Mouse (Mus musculus): Measurements from ENCODE around the gene Ccdc114.
A peak's percentile ranks its signal among the peaks of the same experiment; 100 is the strongest.
"Not testable (repeated sequence)": the region's sequence is repeated elsewhere in the genome, so short reads cannot be mapped to it uniquely, and the experiment has no call there.

The Ccdc114 gene

DNA sequence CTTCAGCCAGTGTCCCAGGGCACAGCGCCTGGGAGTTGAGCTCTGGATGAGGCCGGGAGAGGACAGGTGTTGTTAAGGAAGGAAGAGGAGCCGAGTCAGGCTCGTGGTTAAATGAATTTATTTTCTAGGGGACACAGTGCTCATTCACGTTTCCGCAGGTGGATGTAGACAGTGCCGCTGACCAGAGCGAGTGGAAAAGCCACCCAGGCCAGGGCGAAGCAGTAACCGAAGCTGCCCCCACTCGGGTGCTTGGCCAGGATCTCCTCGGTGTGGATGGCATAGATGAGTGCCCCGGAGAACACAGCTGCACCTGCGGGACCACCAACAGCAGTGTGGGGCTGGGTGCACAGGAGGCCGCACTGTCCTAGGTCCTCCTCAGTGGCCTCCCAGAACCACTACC is 5.9 kb upstream of the Ccdc114 start:
- DNase-seq (ENCODE audit: low read depth in 2 of 2, low spot score in 2 of 2) = no peak

DNA sequence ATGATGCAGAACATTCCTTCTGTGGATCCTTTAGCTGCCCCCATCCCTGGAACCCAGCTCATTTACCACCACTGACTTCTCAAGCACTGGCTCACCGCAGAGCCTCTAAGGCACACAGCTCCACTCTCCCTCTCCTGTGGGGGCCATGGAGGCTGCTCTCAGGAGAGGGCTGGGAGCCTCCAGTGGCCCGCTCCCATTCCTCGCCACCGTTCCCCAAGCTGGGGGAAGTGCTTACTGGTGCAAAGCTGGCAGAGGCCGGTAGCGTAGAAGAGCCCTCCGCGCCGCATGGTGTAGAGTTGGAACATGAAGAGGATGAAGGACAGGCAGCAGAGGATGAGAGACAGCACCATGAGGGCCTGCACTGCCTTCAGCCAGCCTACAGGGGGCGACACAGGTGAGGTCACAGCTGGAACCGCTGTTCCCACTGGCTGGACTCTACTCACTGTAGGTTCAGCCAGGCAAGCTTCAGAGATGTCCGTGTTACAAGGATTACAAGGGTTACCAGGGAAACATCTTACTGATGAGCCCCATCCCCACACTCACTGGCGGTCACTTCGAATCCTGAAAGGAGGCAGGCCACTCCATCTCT is 4.7 kb upstream of the Ccdc114 start:
- peak in 1 of 2 experiments; percentile 47 for DNase-seq (ENCODE audit: low read depth in 2 of 2, low spot score in 2 of 2)

DNA sequence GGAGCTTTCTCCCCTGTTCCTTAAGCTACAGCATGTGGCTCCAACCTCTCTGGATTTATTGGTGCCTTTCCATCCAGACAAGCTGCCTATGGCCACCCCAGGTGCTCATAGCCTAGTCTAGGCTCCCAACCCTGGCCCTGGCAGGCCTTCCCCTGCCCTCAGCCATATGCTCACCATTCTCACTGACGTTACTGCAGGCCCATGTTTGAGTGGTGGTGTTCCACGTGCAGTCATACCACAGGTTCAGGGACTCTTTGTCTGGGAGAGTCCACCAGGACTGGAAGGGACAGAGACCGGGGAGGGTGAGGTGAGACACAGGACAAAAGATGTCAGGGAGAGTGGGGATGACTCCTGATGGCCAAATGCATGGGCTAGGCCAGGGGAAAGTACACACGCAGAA is 4.1 kb upstream of the Ccdc114 start:
- DNase-seq (ENCODE audit: low read depth in 2 of 2, low spot score in 2 of 2) = no peak

DNA sequence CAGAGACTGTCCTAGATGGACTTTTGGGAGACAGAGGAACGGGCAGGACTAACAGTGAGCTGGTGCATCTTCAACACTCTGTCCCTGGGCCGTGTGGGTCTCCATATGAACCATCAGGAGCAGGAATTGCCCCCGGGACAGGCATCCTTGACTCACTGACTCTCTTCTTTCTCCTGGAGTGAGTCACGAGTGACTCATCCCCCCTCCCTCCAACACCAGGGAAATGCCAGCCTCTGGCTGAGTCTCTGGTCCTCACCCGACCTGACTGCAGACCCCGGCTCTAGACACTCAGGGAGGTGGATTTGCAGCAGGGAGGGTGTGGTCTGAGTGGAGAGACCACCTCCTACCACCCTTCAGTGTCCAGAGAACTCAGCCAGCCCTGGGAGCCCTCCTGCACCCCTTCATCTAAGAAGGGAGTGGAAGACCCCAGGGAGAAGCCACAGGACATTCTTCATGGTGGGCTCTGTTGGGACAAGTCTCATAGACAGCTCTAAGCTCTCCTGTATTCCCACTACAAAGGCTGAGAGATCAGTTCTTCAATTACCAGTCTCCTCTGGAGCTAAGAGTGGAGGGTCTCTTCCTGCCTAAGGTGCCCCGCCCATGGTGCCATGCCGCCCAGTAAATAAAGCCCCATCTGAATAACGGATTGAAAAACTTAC is 3.2 kb upstream of the Ccdc114 start:
- no peak for DNase-seq (ENCODE audit: low read depth in 2 of 2, low spot score in 2 of 2)

DNA sequence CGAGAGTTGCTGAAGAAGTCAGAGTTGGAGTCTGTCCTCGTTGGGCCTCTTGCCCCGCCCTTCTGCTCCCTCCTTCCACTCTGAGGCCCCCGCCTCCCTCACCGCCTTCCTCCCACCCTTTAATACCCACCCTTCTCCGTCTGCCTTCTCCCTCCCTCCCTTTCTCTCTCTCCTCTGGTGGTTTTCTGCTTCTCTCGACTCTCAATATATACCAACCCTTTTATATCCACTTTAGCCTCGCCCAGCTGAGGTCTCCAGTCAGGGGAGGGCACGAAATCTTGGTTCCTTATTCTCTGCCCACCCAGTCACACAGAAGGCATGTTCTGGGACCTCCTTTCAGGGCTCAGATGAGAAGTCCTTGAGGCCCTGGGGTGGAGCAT is 2.6 kb upstream of the Ccdc114 start, which contains the start of gene Emp3:
Gene Emp3, minus strand, starts transcription at position 163 of the 380 bp plus-strand sequence.
- peak; percentile 53 to 55 for DNase-seq (ENCODE audit: low read depth in 2 of 2, low spot score in 2 of 2)

DNA sequence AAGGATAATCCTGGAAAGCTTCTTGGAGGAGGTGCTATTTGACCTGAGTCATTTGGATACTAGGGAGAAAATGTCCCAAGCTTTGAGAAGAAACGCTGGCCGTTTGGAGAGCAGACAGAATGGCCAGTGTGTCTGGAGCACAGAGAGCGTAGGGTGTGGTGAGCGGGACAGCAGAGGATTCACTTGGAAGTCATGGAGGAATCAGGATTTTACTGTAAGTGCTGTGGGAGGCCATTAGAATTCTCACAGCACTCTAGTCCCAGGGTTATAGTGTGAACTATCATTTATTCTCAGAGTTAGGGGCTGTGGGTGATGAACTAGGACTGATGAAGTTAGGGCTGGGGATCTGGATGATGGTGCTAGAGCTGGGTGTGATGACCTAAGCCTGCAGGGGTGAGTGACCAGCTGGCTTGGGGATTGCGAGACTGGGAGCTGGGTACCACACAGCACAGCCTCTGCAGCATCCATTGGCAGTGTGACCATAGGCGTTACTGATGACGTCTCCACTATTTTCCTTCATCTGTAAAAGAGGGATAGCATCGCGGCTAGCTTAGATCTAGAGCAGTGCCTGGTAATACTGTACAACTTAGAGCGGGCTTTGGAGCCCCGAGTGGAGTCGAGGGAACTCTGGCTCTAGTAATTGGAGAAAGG is 1.8 kb upstream of the Ccdc114 start:
- DNase-seq (ENCODE audit: low read depth in 2 of 2, low spot score in 2 of 2) = no peak

DNA sequence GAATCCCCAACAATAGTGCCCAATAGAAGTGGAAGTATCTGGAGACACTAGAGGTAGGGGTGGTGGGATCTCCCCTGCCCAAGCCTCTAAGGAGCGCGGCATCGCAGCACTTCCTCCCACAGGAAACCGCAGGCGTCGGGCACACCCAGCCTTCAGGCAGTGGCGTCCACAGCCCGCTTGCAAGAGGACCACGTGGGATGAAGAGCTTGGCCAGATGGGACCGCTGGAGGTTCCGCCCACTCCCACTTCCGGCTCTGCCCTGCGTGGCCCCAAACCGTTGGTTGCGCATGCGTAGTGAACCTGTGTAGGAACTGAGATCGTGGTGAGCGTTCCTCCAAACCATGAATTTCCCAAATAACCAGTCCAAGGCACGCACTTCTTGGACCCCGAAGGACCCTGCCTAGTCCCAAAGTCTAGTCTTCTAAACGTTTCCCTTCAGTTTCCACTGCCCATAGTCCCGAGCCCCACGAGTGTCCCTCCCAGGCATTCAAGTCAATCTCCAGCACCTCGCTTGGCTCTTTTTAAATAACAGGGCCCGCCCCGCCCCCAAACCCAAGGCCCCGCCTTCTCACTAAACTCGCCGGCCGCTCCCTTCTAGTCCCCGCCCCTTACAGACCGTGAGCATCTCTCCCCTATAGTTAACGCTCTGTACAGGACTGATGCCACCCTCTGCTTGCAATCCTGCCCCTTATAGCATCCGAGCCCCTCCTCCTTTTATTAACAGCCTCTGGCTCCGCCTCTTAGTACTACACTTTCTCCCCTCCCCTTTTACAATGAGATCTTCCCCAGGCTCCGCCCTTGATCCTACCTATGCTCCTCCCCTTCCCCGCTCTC is 727 bp upstream of the Ccdc114 start:
- DNase-seq (ENCODE audit: low read depth in 2 of 2, low spot score in 2 of 2) = peak; percentile 90 to 91

DNA sequence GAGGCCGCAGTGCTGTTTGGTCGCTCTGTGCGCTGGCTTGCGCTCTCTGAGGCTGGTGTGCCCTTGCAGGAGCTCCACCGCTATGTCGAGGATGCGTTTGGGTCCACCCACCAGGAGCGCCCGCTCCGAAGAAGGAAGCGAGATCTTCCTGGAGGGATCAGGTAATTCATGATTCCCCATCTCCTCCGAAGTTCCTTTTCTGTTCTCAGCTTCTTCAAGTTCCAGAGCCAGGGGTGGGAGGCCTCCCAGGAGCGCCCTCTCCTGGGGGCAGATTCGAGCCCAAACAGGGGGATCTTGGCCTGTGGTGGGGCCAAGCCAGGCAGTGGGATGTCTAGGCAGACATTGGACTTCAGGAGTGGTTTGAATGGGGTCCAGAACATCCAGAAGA is 551 bp downstream of the Ccdc114 start:
- DNase-seq (ENCODE audit: low read depth in 2 of 2, low spot score in 2 of 2) = peak in 1 of 2 experiments; percentile 32

DNA sequence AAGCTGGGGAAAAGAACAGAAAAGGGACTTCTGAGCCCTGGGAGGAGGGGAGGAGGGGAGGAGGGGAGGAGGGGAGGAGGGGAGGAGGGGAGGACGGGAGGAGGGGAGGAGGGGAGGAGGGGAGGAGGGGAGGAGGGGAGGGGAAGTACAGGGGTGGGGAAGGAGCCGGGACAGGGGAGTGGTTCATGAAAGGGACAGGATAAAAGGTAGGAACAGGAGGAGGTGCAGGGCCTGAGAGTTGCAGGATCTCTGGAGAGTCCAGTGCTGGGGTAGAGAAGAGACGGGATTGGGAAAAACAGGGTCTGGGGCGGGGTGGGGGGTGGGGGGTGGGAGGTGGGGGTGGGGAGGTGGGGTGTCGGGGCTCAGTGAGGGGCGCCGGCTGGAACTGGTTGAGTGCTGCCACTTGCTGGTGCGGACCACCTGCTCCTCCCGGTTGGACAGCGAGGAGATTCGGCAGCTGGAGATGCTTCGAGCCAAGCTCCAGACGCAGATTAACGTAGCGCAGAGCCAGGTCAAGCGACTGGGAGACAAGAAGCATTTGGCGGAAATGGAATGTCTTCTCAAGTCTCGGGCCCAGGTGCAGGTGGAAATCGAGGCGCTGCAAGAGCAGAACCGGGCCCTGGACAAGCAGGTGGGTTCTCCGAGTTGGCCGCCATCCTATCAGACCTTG is 4.9 kb downstream of the Ccdc114 start:
- no peak for DNase-seq (ENCODE audit: low read depth in 2 of 2, low spot score in 2 of 2)

DNA sequence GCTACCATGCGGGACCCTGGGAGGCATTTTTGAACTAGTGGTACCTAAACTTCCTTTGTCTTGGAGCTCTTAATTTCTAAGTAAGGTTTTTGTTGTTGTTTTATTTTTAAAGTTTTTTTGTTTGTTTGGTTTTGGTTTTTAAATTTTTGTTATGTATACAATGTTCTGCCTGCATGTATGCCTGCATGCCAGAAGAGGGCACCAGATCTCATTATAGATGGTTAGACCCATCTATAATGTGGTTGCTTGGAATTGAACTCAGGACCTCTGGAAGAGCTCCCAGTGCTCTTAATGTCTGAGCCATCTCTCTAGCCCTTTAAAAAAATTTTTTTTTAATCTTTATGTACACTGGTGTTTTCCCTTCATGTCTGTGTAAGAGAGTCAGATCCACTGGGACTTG is 5.8 kb downstream of the Ccdc114 start:
- DNase-seq (ENCODE audit: low read depth in 2 of 2, low spot score in 2 of 2) = no peak

DNA sequence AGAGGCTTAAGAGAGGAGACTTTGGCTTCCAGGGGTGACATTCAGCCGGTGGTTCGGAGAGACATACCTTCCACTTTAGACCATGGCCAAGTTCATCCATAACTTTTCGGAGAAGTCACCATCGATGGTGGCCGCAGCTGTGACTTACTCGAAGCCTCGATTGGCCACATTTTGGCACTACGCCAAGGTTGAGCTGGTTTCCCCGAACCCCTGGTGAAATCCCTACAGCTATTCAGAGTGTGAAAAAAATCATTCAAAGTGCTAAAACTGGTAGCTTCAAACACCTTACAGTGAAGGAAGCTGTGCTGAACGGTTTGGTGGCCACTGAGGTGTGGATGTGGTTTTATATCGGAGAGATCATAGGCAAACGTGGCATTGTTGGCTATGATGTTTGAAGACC is 9.9 kb downstream of the Ccdc114 start:
- DNase-seq (ENCODE audit: low read depth in 2 of 2, low spot score in 2 of 2) = not testable (repeated sequence)

DNA sequence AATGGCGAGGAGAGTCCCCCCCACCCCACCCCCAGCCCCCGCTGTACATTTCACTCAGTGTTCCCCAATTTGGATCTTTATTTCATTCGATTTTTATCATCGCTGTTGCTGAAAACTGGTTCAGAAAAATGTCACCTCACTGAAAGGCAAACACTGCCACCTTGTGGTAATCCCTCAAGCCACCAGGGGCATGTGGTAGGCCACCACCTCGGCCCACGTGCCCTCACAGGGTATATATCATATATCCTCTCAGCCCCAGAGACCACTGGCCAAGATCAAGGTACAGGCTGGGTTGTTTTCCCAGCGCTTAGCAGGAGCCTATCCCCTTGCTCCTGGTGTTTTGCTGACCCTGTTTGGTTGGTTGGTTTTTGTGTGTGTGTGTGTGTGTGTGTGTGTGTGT is 11.2 kb downstream of the Ccdc114 start:
- peak; percentile 68 to 82 for DNase-seq (ENCODE audit: low read depth in 2 of 2, low spot score in 2 of 2)

DNA sequence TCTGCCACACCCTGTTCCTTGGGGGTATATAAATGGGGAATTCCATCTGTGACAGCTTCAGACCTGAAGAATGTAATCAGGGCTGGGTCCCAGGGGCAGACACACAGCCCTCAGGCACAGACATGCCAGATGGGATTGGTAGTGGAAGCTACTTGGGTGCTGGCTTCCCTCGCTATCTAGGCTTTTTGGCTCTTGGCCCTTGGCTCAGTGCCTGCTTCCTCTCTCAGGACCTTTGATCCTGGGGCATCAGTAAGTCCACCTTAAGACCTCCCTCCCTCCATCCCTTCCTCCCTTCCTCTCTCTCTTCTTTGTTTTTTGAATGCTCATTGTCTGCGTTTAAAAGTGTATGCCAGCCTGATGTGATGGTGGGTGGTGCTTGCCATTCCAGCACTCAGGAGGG is 16.0 kb downstream of the Ccdc114 start:
- no peak for DNase-seq (ENCODE audit: low read depth in 2 of 2, low spot score in 2 of 2)

DNA sequence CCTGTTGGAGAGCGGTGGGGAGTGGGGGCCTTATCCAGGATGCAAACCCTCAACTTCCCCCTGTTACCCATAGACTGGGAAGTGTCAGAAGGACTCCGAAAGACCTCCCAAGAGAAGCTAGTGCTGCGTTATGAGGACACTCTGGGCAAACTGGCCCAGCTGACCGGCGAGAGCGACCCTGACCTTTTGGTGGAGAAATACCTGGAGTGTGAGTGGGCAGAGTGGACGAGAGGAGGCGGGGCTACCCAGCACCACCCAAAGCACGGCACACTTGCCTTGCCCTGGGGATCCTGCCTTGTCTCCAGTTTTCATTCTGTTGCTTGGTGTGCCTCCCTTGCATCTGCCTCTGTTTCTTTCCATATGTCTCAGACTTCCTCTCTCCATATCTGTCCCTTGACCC is 18.1 kb downstream of the Ccdc114 start:
- no peak for DNase-seq (ENCODE audit: low read depth in 2 of 2, low spot score in 2 of 2)

DNA sequence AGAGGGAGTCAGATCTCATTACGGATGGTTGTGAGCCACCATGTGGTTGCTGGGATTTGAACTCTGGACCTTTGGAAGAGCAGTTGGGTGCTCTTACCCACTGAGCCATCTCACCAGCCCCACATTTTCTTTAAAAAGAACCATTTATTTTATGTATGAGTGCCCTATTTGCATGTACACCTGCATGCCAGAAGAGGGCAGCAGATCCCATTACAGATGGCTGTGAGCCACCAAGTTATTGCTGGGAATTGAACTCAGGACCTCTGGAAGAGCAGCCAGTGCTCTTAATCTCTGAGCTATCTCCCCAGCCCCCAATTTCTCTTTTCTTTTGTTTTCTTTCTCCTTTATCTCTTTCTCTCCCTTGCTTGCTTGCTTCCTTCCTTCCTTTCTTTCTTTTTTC is 19.4 kb downstream of the Ccdc114 start:
- peak in 1 of 2 experiments; percentile 15 for DNase-seq (ENCODE audit: low read depth in 2 of 2, low spot score in 2 of 2)

DNA sequence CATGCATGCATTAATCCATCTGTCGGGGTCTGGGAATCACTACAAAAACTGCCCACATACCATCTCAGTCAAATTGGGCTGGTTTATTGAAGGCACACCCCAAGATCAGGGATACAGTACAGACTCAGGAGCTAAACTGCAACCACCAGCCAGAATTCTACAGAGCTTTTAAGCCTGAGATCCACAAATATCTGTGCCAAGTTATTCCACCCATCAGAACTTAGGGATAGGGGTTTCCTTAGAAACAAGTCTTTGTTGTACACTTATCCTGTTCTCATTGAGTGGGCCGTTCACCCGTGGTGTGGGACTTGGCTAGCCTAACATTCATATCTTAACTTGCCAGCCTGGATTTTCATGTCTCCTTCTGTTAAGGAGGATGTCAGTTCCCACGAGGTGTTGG is 25.2 kb downstream of the Ccdc114 start:
- DNase-seq (ENCODE audit: low read depth in 2 of 2, low spot score in 2 of 2) = no peak

DNA sequence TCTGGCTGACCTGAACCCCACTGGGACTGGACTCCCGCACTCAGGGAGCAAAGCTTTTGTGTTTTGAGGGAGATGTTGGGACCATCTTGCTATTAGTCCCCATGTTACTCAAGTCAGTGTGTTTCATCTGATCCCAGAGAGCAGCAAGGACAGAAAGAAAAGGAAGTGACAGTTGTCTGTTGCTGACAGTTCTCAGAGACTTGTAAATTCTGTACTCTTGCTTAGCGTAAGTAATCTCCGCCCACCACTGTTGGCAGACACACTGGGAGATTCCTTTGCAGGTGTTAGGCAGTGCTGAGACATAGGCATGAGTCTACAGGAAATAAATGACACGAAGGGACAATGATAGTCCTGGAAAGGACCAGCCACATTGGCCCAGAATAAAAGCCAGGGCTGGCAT is 32.7 kb downstream of the Ccdc114 start:
- no peak for DNase-seq (ENCODE audit: low read depth in 2 of 2, low spot score in 2 of 2)

DNA sequence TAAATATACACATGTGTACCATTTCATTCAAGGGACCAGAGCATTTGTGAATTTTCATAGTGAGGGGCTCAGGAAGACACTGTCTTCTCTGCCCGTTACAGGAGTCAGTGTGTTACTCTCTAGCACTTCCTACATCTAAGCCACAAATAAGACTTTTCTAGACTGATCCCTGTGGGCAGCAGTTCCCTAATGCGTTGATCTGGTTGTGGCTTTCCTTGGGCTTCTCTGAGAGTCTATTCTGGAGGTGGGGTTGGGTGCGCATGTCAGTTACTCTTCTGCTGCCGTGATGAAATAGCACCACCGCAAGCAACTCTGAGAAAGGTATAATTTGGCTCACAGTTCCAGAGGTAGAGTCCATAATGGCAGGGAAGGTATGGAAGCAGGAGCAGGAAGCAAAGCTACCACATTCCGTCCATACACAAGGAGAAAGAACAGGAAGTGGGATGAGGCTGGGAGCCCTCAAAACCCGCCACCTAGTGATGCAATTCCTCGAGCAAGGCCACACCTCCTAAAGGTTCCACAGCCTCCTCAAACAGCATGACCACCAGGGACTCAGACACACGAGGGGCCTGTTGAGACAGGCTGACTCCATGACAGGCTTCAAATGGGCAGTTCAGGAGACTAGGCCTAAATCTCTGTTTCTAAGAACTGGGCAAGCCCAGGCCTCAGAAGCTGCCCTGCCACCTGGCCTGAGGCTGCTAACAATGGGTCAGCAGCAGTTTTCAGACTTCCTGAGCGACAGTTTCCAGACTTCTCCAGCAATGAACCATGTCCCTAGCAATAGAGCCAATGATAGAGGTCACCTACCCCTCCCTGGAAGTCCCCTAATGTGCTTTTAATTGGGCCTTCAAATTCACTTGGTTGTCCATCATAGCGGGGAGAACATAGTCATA is 48.2 kb downstream of the Ccdc114 start:
- DNase-seq (ENCODE audit: low read depth in 2 of 2, low spot score in 2 of 2) = no peak

DNA sequence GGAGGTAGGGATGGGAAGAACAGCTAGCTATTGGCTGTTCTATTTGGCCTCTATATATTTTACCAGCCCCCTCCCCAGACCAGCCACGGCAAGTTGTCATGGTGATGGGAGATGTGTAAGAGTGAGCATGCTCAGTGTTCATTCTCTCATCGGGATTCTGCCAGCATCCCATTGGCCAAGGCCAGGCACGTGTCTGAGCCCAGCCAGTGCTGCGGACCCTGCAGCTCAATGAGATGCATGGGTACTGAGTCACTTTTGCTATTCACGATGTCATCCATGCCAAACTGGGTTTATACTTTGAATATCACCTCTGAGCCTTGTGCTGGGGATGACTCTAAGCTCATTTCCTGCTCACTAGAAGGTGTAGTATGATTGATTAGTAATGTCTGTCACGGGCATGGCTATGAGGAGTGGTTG is 49.4 kb downstream of the Ccdc114 start:
- DNase-seq (ENCODE audit: low read depth in 2 of 2, low spot score in 2 of 2) = no peak

DNA sequence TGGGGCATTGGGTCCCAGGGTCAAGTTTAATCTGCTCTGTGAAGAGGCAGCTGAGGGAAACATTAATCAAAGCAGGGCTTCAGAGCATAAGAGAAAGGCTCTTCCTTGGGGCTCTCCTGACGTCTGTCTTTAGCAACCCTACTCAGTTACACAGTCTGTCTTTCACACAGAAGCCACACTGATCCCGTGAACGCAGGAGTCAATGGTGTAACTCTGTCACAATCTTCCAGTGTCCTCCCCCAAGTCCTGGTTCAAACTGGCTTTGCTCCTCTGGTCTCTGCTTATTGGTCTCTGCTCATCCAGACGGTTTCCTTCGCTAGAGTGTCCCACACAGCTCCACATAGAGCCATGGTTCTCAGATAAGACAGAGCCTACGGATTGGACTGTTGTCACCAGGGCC is 50.2 kb downstream of the Ccdc114 start:
- DNase-seq (ENCODE audit: low read depth in 2 of 2, low spot score in 2 of 2) = no peak

Measured in CD8-positive naive resting alpha-beta T cell, adult 2 months (primary cell).